Mouse (Mus musculus) olfactory bulb, adult 2 months (tissue): ENCODE measurements around the gene Sept8.

Experiments
- CTCF ChIP-seq: fragments of 200-500 bp; IDR thresholded peaks from 2 replicates; pipeline ENCODE4 v1.5.1; 2012; ENCODE audit warnings: low read depth, mild to moderate bottlenecking, low read length, moderate library complexity; ENCODE audit not compliant: insufficient read depth
- POLR2A ChIP-seq: fragments of 200-500 bp; IDR thresholded peaks from 2 replicates; pipeline ENCODE4 v1.6.1; 2012; ENCODE audit warnings: mild to moderate bottlenecking, low read depth, low read length, moderate library complexity; ENCODE audit not compliant: insufficient read depth

DNA sequence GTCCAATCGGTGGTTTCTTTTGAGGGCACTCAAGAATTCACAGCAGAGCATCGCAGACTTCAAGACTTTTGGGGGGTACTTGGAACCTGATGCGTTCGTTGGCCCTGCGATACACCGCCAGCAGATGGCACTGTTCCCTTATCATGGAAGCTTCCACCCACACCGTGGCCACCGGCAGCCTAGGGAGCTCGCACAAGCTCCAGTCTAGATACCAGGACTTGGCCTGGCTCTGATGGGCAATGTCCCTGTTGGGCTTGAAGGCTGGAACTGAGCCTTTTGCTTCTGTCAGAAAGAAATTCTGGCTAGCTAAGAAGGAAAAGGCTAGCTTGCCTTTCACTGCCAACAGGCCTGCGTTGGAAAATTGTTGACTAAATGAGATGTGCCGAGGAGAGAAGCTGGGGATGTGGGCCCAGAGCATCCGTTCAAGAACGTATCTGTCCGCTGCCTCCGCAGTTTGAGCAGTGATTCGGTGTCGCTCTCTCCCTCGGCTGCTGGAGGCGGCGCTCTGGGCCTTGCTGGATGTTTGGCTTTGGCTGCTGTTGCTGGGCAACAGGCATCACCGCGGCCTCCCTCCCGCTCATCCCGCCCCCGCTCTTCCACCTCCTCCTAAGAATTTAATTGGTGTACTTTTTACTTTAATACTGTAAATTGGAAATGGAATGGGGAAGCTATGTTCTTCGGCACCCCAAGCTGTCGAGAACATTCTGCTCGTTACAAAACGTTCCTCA, 48.9 kb upstream of the Sept8 start, which contains the start of gene Gm9837:
- TF ChIP-seq CTCF: peak; percentile 92
- TF ChIP-seq POLR2A: 0 out of 2 replicates have a peak, but pooled peaks have one; percentile 52
